Mouse (Mus musculus) lung, postnatal 0 days (tissue): ENCODE results near the gene Gart. TPM values are rescaled to one million over a fixed set of nuclear protein-coding genes. Genes with fewer than 3 reads are reported as not detected.

Experiments used
- ATAC-seq: fragments of 200-750 bp; cut with Nextera tagmentation; 2 replicates; pipeline ENCODE4 v1.8.0; 2017; ENCODE audit warnings: moderate library complexity
- DNase-seq: peaks from one replicate; pipeline ENCODE4 v3.0.0-alpha.2; 2016; ENCODE audit warnings: low spot score
- H3K27ac ChIP-seq: fragments of 300-500 bp; sonication (generic); 2 replicates; pipeline ENCODE4 v1.5.1; 2014; ENCODE audit warnings: antibody characterized with exemption, mild to moderate bottlenecking, low read length, mixed read lengths
- H3K27me3 ChIP-seq: fragments of 300-500 bp; sonication (generic); replicated peaks from 2 replicates; pipeline ENCODE4 v1.6.1; 2014; ENCODE audit warnings: low read length, mixed read lengths; ENCODE audit not compliant: insufficient read depth
- H3K36me3 ChIP-seq: fragments of 300-500 bp; sonication (generic); 2 replicates; pipeline ENCODE4 v1.6.1; 2014; ENCODE audit warnings: low read length, mixed read lengths; ENCODE audit not compliant: insufficient read depth
- H3K4me1 ChIP-seq: fragments of 300-500 bp; sonication (generic); 2 replicates; pipeline ENCODE4 v1.6.1; 2014; ENCODE audit warnings: antibody characterized with exemption, low read depth, low read length, mixed read lengths; ENCODE audit not compliant: insufficient read depth
- H3K4me2 ChIP-seq: fragments of 300-500 bp; sonication (generic); replicated peaks from 2 replicates; pipeline ENCODE4 v1.6.1; 2014; ENCODE audit warnings: low read depth, mild to moderate bottlenecking, low read length, moderate library complexity, mixed read lengths
- H3K4me3 ChIP-seq: fragments of 300-500 bp; sonication (generic); 2 replicates; pipeline ENCODE4 v1.5.1; 2014; ENCODE audit warnings: low read depth, low read length
- H3K9ac ChIP-seq: fragments of 300-500 bp; sonication (generic); replicated peaks from 2 replicates; pipeline ENCODE4 v1.6.1; 2014; ENCODE audit warnings: low read depth, mild to moderate bottlenecking
- H3K9me3 ChIP-seq: fragments of 300-500 bp; sonication (generic); 2 replicates; pipeline ENCODE4 v1.6.1; 2016; ENCODE audit warnings: low read length, mixed read lengths
- CTCF ChIP-seq: IDR thresholded peaks from 2 replicates; pipeline ENCODE4 v1.5.1; 2016; ENCODE audit warnings: antibody characterized with exemption, mild to moderate bottlenecking
- EP300 ChIP-seq: IDR thresholded peaks from 2 replicates; pipeline ENCODE4 v1.6.1; 2016; ENCODE audit warnings: antibody characterized with exemption, mild to moderate bottlenecking, control low read depth
- WGBS: fragments of 180-500 bp; shearing (Covaris S2); extraction: QIAGEN DNeasy Blood & Tissue Kit; methylation state at CpG from one replicate; pipeline ENCODE4 v1.1.7; 2014; 5-methylcytosine and 5-hydroxymethylcytosine counted together
- polyA plus RNA-seq: library from polyadenylated mRNA; unstranded; fragments of >200 nt; fragmentation: Nextera tagmentation; extraction: Ambion mirVana; gene quantifications from 2 replicates; pipeline ENCODE4 v1.2.1, GENCODE M21; 2015

Gene Gart
- polyA plus RNA-seq, 1 experiment from 2014 or later, result 27.3 TPM

DNA sequence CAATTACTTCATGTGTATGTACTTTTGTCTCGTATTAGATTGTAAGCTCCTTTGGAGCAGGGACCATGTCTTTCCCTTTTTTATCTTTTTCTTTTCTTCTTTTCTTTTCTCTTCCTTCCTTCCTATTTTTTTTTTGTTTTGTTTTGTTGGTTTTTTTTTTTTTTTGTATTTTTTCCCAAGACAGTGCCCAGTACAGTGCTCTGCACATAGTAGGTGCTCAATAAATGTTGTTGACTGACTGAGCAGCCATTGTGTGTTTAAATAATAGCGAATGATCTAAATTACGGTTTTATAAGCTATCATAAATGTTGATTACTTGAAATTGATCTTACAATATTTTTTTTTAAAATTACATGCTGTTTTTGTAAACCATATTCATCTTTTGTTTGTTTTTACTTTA is 17.0 kb upstream of the Gart start:
- Histone ChIP-seq H3K9ac (no peak overlapping the region), H3K27me3 (no peaks in the 10 kb centered on the region), H3K4me3 (no peak overlapping the region), H3K9me3 (no peaks in the 10 kb centered on the region), H3K4me2 (no peak overlapping the region), H3K36me3 (peaks cover 45% of the 10 kb centered on the region), H3K27ac (no peak overlapping the region), H3K4me1 (no peaks in the 10 kb centered on the region)
- 94% methylated on average over 3 of the region's 3 CpGs for WGBS
- DNase-seq, result no peak
- ATAC-seq, result no peak
- TF ChIP-seq EP300, result no peak
- TF ChIP-seq CTCF, result no peak

DNA sequence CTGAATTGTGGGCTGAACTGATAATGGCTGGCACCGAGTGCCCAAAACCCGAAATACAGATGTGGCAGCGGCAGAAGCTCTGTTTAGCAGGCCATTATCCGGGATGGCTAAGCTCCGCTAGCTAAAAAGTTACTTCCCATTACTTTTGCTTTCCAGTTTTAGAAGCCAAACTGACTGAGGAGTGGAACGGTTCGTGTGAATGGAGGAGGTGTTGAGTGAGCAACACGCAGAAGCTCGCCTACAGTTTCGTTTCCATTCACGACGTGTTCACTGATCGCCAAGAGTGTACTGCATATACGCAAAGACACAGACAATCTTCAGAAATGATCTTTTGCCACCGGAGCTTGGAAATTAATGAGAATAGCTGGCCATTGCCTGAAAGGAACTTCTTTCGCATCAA is 15.6 kb upstream of the Gart start:
- ATAC-seq (no peak), DNase-seq (no peak)
- Histone ChIP-seq H3K4me1 (no peaks in the 10 kb centered on the region), H3K4me2 (no peak overlapping the region), H3K27me3 (no peaks in the 10 kb centered on the region), H3K4me3 (no peak overlapping the region), H3K9ac (no peak overlapping the region), H3K27ac (no peak overlapping the region), H3K9me3 (no peaks in the 10 kb centered on the region), H3K36me3 (peaks cover 59% of the 10 kb centered on the region)
- TF ChIP-seq CTCF, result no peak
- no peak for TF ChIP-seq EP300
- 89% methylated on average over 16 of the region's 16 CpGs for WGBS

DNA sequence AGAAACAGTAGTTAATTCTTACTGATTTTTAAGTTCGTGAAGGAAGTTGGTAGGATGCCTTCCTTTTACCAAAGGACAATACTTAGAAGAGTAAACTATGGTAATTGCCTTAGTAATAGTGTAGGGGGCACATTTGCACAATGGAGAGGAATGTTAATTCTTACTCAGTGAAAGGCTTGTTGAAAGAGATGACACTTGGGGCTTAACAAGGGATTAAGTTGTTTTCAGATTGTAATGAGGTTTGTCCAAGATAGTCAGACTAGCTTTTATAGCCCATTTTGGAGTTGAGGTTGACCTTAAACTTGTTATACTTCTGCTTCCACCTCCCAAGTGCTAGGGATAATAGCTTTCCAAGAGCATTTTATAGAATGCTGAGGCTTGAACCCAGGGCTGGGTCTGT is 14.6 kb upstream of the Gart start:
- no peak overlapping the region for H3K9ac ChIP-seq
- no peak overlapping the region for H3K4me2 ChIP-seq
- no peak overlapping the region for H3K4me3 ChIP-seq
- TF ChIP-seq CTCF (no peak), EP300 (no peak)
- no peak for DNase-seq
- H3K36me3 ChIP-seq, result peaks cover 65% of the 10 kb centered on the region
- H3K9me3 ChIP-seq, result no peaks in the 10 kb centered on the region
- H3K4me1 ChIP-seq, result no peaks in the 10 kb centered on the region
- H3K27ac ChIP-seq, result no peak overlapping the region
- 71% methylated on average over 1 of the region's 1 CpGs for WGBS
- no peaks in the 10 kb centered on the region for H3K27me3 ChIP-seq
- ATAC-seq, result no peak

DNA sequence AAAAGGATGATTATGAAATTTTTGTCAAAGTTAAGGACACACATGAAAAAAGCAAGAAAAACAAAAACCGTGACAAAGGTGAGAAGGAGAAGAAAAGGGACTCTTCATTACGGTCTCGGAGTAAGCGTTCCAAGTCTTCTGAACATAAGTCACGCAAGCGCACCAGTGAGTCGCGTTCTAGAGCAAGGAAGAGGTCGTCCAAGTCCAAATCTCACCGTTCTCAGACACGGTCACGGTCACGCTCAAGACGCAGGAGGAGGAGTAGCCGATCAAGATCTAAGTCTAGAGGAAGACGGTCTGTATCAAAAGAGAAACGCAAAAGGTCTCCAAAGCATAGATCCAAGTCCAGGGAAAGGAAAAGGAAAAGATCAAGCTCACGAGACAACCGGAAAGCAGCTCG is 13.0 kb upstream of the Gart start:
- WGBS, result 96% methylated on average over 20 of the region's 20 CpGs
- DNase-seq (no peak), ATAC-seq (no peak)
- no peak overlapping the region for H3K4me2 ChIP-seq
- H3K4me3 ChIP-seq, result no peak overlapping the region
- peaks cover 65% of the 10 kb centered on the region for H3K36me3 ChIP-seq
- H3K9ac ChIP-seq, result no peak overlapping the region
- no peak overlapping the region for H3K27ac ChIP-seq
- no peaks in the 10 kb centered on the region for H3K4me1 ChIP-seq
- H3K27me3 ChIP-seq, result no peaks in the 10 kb centered on the region
- no peaks in the 10 kb centered on the region for H3K9me3 ChIP-seq
- TF ChIP-seq CTCF (no peak), EP300 (no peak)

DNA sequence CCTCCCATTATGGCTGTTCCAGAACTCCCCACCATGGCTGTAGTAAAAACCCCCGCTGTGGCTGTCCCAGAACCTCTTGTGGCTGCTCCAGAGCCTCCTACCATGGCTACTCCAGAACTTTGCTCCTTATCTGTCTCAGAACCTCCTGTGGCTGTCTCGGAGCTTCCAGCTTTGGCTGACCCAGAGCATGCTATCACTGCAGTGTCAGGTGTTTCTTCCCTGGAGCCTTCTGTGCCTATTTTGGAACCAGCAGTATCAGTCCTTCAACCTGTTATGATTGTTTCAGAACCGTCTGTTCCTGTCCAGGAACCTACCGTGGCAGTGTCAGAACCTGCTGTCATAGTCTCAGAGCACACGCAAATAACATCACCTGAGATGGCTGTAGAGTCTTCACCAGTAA is 11.7 kb upstream of the Gart start:
- H3K4me2 ChIP-seq, result no peak overlapping the region
- no peak for TF ChIP-seq EP300
- TF ChIP-seq CTCF, result no peak
- H3K9ac ChIP-seq, result no peak overlapping the region
- no peak for DNase-seq
- H3K27ac ChIP-seq, result no peak overlapping the region
- no peaks in the 10 kb centered on the region for H3K27me3 ChIP-seq
- H3K4me3 ChIP-seq, result no peak overlapping the region
- H3K9me3 ChIP-seq, result no peaks in the 10 kb centered on the region
- no peaks in the 10 kb centered on the region for H3K4me1 ChIP-seq
- H3K36me3 ChIP-seq, result peaks cover 65% of the 10 kb centered on the region
- WGBS, result 94% methylated on average over 5 of the region's 5 CpGs
- ATAC-seq, result no peak

DNA sequence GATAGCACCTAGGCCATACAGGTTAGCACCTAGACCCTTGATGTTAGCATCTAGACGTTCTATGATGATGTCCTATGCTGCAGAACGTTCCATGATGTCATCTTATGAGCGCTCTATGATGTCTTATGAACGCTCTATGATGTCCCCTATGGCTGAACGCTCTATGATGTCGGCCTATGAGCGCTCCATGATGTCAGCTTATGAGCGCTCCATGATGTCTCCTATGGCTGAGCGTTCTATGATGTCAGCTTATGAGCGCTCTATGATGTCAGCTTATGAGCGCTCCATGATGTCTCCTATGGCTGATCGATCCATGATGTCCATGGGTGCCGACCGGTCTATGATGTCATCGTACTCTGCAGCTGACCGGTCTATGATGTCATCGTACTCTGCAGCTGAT is 10.5 kb upstream of the Gart start:
- 98% methylated on average over 17 of the region's 17 CpGs for WGBS
- Histone ChIP-seq H3K36me3 (peaks cover 66% of the 10 kb centered on the region), H3K9me3 (no peaks in the 10 kb centered on the region), H3K27me3 (no peaks in the 10 kb centered on the region), H3K4me3 (no peak overlapping the region), H3K4me2 (no peak overlapping the region), H3K27ac (no peak overlapping the region), H3K9ac (no peak overlapping the region), H3K4me1 (no peaks in the 10 kb centered on the region)
- TF ChIP-seq CTCF (no peak), EP300 (no peak)
- ATAC-seq (0 out of 2 replicates have a peak, but pooled peaks have one; percentile 21), DNase-seq (no peak)

DNA sequence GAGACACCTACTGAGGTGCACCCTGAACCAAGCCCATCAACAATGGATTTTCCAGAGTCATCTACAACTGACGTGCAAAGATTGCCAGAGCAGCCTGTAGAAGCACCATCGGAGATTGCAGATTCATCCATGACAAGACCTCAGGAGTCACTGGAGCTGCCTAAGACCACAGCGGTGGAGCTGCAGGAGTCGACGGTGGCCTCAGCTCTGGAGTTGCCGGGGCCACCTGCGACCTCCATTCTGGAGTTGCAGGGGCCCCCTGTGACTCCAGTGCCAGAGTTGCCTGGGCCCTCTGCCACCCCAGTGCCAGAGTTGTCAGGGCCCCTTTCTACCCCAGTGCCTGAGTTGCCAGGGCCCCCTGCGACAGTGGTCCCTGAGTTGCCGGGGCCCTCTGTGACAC is 8.5 kb upstream of the Gart start:
- Histone ChIP-seq H3K27ac (no peak overlapping the region), H3K27me3 (no peaks in the 10 kb centered on the region), H3K4me2 (no peak overlapping the region), H3K9ac (no peak overlapping the region), H3K9me3 (no peaks in the 10 kb centered on the region), H3K36me3 (peaks cover 67% of the 10 kb centered on the region), H3K4me1 (no peaks in the 10 kb centered on the region), H3K4me3 (no peak overlapping the region)
- DNase-seq (no peak), ATAC-seq (no peak)
- 95% methylated on average over 9 of the region's 9 CpGs for WGBS
- TF ChIP-seq EP300 (no peak), CTCF (no peak)
